Mouse (Mus musculus) liver, adult 2 months (tissue): ENCODE measurements at regions not wholly inside any gene's neighbourhood (a gene's known extent, or its start where the extent isn't known, plus 50 kb on each side); places are given as distances from the start of the nearest gene placed in this dataset.

Source experiments
- CTCF ChIP-seq: fragments of 200-500 bp; IDR thresholded peaks from 2 replicates; pipeline ENCODE4 v1.5.1; 2011; ENCODE audit warnings: low read depth, low read length, control low read depth
- POLR2A ChIP-seq: fragments of 200-500 bp; IDR thresholded peaks from 2 replicates; pipeline ENCODE4 v1.6.1; 2011; ENCODE audit warnings: low read length, control low read depth; ENCODE audit not compliant: insufficient read depth; ENCODE audit errors: extremely low read depth

DNA sequence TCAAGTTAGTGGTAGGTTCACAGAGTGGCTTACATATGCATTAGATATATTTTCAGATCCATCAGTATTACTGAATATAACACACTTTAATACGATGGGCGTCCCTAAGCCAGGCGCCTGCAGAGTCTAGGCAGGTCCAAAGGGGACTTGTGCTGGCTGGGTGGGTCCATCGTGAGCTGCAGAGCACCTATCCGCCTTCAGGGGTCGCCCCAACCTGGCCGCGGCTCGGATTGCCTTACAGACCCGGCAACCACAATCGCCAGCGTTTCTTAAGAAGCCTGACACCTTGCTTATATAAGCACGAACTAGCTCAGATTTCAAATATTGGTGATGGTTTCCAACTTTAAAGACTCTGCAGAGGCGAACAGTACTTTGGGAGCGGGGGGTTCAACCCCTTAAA, 227.3 kb downstream of the Gm11011 start:
- TF ChIP-seq POLR2A (no peak), CTCF (peak; percentile 44; the same call in 1 of the 2 replicates)
